Mouse (Mus musculus): ENCODE results near the gene Slc39a7. TPM values are rescaled to one million over a fixed set of nuclear protein-coding genes. Genes with fewer than 3 reads are reported as not detected.

Gene Slc39a7
- polyA plus RNA-seq, 1 experiment from 2014 or later = 108 TPM

DNA sequence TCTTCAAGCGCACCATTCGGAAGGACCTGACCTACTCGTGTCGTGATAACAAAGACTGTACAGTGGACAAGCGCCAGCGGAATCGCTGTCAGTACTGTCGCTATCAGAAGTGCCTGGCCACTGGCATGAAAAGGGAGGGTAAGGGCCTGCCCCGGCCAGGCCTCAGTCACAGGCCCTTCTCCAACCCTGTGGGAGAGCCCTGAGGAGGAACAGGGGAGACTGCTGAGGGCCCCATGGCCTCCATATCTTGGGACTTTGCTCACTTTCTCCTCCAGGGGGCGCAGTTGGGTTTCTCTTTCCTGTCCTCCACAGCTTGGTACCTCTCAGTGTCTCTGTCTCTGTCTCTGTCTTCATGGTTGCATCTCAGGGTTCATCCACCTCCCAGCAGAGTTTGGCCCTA is 2.6 kb upstream of the Slc39a7 start:
- no peak for ATAC-seq (replicated peaks; ENCODE audit: extremely low read depth, insufficient read depth, low FRiP score)
- Histone ChIP-seq H3K27ac (ENCODE audit: low read length) (no peak overlapping the region), H3K4me3 (ENCODE audit: low read length) (no peak overlapping the region), H3K27me3 (ENCODE audit: control insufficient read depth, insufficient read depth, low read length) (0 out of 2 replicates have a peak, but pooled peaks cover 5% of the 10 kb centered on the region), H3K36me3 (ENCODE audit: control insufficient read depth, insufficient read depth) (peaks cover 28% of the 10 kb centered on the region), H3K4me1 (ENCODE audit: control insufficient read depth, insufficient read depth, low read length) (peaks cover 36% of the 10 kb centered on the region), H3K9ac (ENCODE audit: low read length) (no peak overlapping the region), H3K4me2 (ENCODE audit: low read depth, low read length) (no peak overlapping the region), H3K9me3 (replicated peaks; ENCODE audit: control insufficient read depth, low read length) (no peaks in the 10 kb centered on the region)
- 49% methylated on average over 10 of the region's 10 CpGs for WGBS

DNA sequence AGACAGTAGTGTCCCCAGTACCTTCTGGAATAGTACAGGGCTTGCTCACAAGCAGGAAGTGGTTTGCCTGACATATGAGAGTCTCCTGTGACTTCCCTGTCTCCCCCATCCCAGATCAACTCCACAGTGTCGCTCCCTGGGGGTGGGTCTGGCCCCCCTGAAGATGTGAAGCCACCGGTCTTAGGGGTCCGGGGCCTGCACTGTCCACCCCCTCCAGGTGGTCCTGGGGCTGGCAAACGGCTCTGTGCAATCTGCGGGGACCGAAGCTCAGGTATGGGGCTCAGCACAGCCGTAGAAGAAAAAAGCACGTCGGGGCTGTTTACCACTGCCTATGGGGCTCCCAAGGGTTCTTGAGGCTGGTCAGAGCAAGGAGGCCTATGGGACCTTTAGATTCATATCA is 2.0 kb upstream of the Slc39a7 start:
- H3K27ac ChIP-seq (ENCODE audit: low read length) = no peak overlapping the region; the same call in 1 of the 2 replicates
- WGBS = 89% methylated on average over 9 of the region's 9 CpGs
- no peak for ATAC-seq (replicated peaks; ENCODE audit: extremely low read depth, insufficient read depth, low FRiP score)
- H3K4me3 ChIP-seq (ENCODE audit: low read length) = no peak overlapping the region
- peaks cover 34% of the 10 kb centered on the region for H3K4me1 ChIP-seq (ENCODE audit: control insufficient read depth, insufficient read depth, low read length)
- peak overlapping the region; percentile 92; the same call in 1 of the 2 replicates for H3K9ac ChIP-seq (ENCODE audit: low read length)
- peaks cover 34% of the 10 kb centered on the region for H3K36me3 ChIP-seq (ENCODE audit: control insufficient read depth, insufficient read depth)
- H3K4me2 ChIP-seq (ENCODE audit: low read depth, low read length) = peak overlapping the region; percentile 74
- 0 out of 2 replicates have a peak, but pooled peaks cover 2% of the 10 kb centered on the region for H3K27me3 ChIP-seq (ENCODE audit: control insufficient read depth, insufficient read depth, low read length)
- no peaks in the 10 kb centered on the region for H3K9me3 ChIP-seq (replicated peaks; ENCODE audit: control insufficient read depth, low read length)

DNA sequence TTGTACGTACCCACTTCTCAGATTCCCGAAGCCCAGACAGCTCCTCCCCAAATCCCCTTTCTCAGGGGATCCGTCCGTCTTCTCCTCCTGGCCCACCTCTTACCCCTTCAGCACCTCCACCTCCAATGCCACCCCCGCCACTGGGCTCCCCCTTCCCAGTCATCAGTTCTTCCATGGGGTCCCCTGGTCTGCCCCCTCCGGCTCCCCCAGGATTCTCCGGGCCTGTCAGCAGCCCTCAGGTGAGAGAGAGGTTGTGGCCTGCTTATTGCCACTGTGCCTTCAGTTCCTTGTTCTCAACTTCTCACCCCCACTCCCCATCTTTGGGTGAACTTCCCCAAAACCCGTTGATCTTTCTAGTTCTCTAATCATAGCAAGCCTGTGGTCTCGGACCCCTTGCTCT is 1.3 kb upstream of the Slc39a7 start:
- H3K4me1 ChIP-seq (ENCODE audit: control insufficient read depth, insufficient read depth, low read length) = peaks cover 37% of the 10 kb centered on the region

DNA sequence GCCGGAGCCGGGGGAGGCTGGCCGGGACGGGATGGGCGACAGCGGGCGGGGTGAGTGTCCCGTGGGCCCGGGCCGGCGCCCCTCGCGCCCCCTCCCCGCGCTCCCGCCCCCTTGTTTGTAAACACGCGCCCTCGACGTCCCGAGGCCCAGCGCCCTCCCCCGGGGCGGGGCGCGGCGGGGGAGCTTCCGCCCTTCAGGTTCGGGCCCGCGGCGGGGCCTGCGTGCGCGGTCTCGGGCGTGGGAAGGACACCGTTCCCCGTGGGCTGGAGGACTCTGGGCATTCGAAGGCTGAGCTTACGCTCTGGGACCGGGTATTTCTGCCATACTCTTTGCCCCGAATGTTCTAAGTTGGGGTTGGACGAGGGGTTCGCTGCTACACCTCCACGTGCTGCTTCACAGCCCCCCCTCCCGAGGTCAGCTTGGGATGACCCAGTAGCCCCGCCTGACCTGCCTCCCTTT is 721 bp upstream of the Slc39a7 start:
- ATAC-seq (replicated peaks; ENCODE audit: extremely low read depth, insufficient read depth, low FRiP score) = peak; percentile 19; the same call in 1 of the 2 replicates
- peaks cover 39% of the 10 kb centered on the region for H3K4me1 ChIP-seq (ENCODE audit: control insufficient read depth, insufficient read depth, low read length)
- H3K27me3 ChIP-seq (ENCODE audit: control insufficient read depth, insufficient read depth, low read length) = no peaks in the 10 kb centered on the region
- H3K4me2 ChIP-seq (ENCODE audit: low read depth, low read length) = peak overlapping the region; percentile 74
- peak overlapping the region; percentile 96 for H3K27ac ChIP-seq (ENCODE audit: low read length)
- peak overlapping the region; percentile 95 for H3K4me3 ChIP-seq (ENCODE audit: low read length)
- H3K9ac ChIP-seq (ENCODE audit: low read length) = peak overlapping the region; percentile 92
- under 1% methylated on average over 45 of the region's 48 CpGs for WGBS
- no peaks in the 10 kb centered on the region for H3K9me3 ChIP-seq (replicated peaks; ENCODE audit: control insufficient read depth, low read length)
- H3K36me3 ChIP-seq (ENCODE audit: control insufficient read depth, insufficient read depth) = peaks cover 30% of the 10 kb centered on the region

More for the DNA sequence above, 1.3 kb upstream of the Slc39a7 start:
- Histone ChIP-seq H3K9me3 (replicated peaks; ENCODE audit: control insufficient read depth, low read length) (no peaks in the 10 kb centered on the region), H3K9ac (ENCODE audit: low read length) (peak overlapping the region; percentile 92), H3K36me3 (ENCODE audit: control insufficient read depth, insufficient read depth) (peaks cover 34% of the 10 kb centered on the region), H3K27me3 (ENCODE audit: control insufficient read depth, insufficient read depth, low read length) (no peaks in the 10 kb centered on the region), H3K4me2 (ENCODE audit: low read depth, low read length) (peak overlapping the region; percentile 74), H3K4me3 (ENCODE audit: low read length) (peak overlapping the region; percentile 95), H3K27ac (ENCODE audit: low read length) (no peak overlapping the region)
- no peak for ATAC-seq (replicated peaks; ENCODE audit: extremely low read depth, insufficient read depth, low FRiP score)
- 59% methylated on average over 9 of the region's 9 CpGs for WGBS

- H3K9me3 ChIP-seq (replicated peaks; ENCODE audit: control insufficient read depth, low read length) = no peaks in the 10 kb centered on the region
- peaks cover 48% of the 10 kb centered on the region for H3K4me1 ChIP-seq (ENCODE audit: control insufficient read depth, insufficient read depth, low read length)
- no peaks in the 10 kb centered on the region for H3K27me3 ChIP-seq (ENCODE audit: control insufficient read depth, insufficient read depth, low read length)
- H3K9ac ChIP-seq (ENCODE audit: low read length) = peak overlapping the region; percentile 95
- peak overlapping the region; percentile 89 for H3K27ac ChIP-seq (ENCODE audit: low read length)
- ATAC-seq (replicated peaks; ENCODE audit: extremely low read depth, insufficient read depth, low FRiP score) = 0 out of 2 replicates have a peak, but pooled peaks have one; percentile 0
- 4% methylated on average over 20 of the region's 20 CpGs for whole genome bisulfite sequencing
- peaks cover 20% of the 10 kb centered on the region for H3K36me3 ChIP-seq (ENCODE audit: control insufficient read depth, insufficient read depth)
- H3K4me2 ChIP-seq (ENCODE audit: low read depth, low read length) = peak overlapping the region; percentile 97
- peak overlapping the region; percentile 95 for H3K4me3 ChIP-seq (ENCODE audit: low read length)
These were observed 588 bp downstream of the Slc39a7 start for GRCm38 (mm10) chr17:34030861-34031326.

- Histone ChIP-seq H3K27ac (ENCODE audit: low read length) (0 out of 2 replicates have a peak overlapping the region, but pooled peaks have one; percentile 7), H3K27me3 (ENCODE audit: control insufficient read depth, insufficient read depth, low read length) (no peaks in the 10 kb centered on the region), H3K4me1 (ENCODE audit: control insufficient read depth, insufficient read depth, low read length) (peaks cover 57% of the 10 kb centered on the region), H3K9me3 (replicated peaks; ENCODE audit: control insufficient read depth, low read length) (no peaks in the 10 kb centered on the region), H3K4me2 (ENCODE audit: low read depth, low read length) (peak overlapping the region; percentile 97), H3K4me3 (ENCODE audit: low read length) (peak overlapping the region; percentile 95), H3K9ac (ENCODE audit: low read length) (peak overlapping the region; percentile 95), H3K36me3 (ENCODE audit: control insufficient read depth, insufficient read depth) (peaks cover 19% of the 10 kb centered on the region)
- ATAC-seq (replicated peaks; ENCODE audit: extremely low read depth, insufficient read depth, low FRiP score) = no peak
- WGBS = 68% methylated on average over 21 of the region's 21 CpGs
These were observed 1.4 kb downstream of the Slc39a7 start for GRCm38 (mm10) chr17:34029890-34030595.

DNA sequence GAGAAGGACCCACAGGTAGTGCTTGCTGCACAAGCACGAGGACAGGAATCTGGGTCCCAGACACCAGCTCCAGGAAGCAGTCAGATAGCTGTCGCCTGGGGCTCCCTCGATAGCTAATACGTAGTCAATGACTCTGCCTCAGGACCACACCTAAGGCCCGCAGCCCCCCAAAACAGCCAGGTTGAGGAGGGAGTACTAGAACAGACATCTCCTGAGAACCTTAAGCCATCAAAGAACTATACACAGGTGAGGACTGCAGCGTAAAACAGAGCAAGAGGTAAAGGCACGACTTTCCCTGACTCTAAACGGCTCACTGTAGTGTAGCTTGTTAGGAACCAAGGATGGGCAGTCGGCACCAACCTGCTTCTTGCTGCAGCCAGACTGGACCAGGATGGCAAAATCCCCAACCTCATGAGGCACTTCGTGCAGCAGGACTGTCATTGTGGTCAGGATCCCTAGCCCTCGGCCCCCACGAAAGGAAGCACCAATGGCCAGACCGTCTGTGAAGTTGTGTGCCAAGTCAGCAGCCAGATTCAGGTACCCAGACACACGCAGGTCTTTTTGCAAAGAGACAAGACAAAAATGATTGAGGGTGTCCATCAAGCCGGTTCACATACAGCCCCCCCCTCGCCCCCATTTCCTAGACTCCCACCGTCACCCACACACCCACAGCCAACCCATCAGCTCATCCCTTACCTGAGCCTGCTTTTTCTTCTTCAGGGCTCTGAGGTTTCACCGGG is 2.2 kb downstream of the Slc39a7 start:
- no peak overlapping the region for H3K27ac ChIP-seq (ENCODE audit: low read length)
- peaks cover 57% of the 10 kb centered on the region for H3K4me1 ChIP-seq (ENCODE audit: control insufficient read depth, insufficient read depth, low read length)
- no peak overlapping the region; the same call in 1 of the 2 replicates for H3K9ac ChIP-seq (ENCODE audit: low read length)
- H3K4me3 ChIP-seq (ENCODE audit: low read length) = no peak overlapping the region; the same call in 1 of the 2 replicates
- no peak for ATAC-seq (replicated peaks; ENCODE audit: extremely low read depth, insufficient read depth, low FRiP score)
- peak overlapping the region; percentile 97 for H3K4me2 ChIP-seq (ENCODE audit: low read depth, low read length)
- H3K9me3 ChIP-seq (replicated peaks; ENCODE audit: control insufficient read depth, low read length) = no peaks in the 10 kb centered on the region
- H3K27me3 ChIP-seq (ENCODE audit: control insufficient read depth, insufficient read depth, low read length) = no peaks in the 10 kb centered on the region
- peaks cover 19% of the 10 kb centered on the region for H3K36me3 ChIP-seq (ENCODE audit: control insufficient read depth, insufficient read depth)
- WGBS = 85% methylated on average over 18 of the region's 18 CpGs

DNA sequence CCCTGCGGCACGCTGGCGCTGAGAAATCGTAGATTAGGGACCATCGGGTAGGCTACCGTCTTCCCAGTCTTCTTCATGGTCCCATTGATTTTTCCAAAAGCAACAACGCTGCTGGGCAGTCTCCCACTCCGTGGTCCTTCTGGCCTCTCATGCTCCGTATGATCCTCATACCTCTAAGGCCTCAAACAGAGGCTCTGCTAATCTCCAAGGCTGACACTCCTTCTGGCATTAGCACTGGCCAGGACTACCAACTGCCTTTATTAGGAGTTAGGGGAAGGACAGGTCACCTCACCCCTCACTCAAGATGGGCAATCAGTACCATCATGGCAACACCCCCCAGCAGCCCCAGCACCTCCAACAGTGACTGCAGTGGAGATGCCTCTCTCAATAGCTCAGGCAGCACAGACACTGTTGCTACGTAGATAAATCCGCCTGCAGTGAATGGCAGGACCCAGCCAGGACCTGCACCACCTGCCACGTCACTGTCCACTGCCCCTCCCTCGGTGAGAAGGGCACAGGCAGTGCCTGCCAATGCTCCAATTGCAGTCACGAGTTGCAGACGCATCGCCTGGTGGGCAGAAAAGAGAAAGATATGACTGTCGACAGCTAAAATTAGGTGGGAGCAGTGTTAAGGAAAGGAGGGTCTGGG is 2.9 kb downstream of the Slc39a7 start:
- Histone ChIP-seq H3K9ac (ENCODE audit: low read length) (no peak overlapping the region), H3K27ac (ENCODE audit: low read length) (peak overlapping the region; percentile 44; the same call in 1 of the 2 replicates), H3K4me1 (ENCODE audit: control insufficient read depth, insufficient read depth, low read length) (peaks cover 58% of the 10 kb centered on the region), H3K4me2 (ENCODE audit: low read depth, low read length) (peak overlapping the region; percentile 96; the same call in 1 of the 2 replicates), H3K4me3 (ENCODE audit: low read length) (no peak overlapping the region), H3K36me3 (ENCODE audit: control insufficient read depth, insufficient read depth) (peaks cover 19% of the 10 kb centered on the region), H3K9me3 (replicated peaks; ENCODE audit: control insufficient read depth, low read length) (no peaks in the 10 kb centered on the region), H3K27me3 (ENCODE audit: control insufficient read depth, insufficient read depth, low read length) (no peaks in the 10 kb centered on the region)
- no peak for ATAC-seq (replicated peaks; ENCODE audit: extremely low read depth, insufficient read depth, low FRiP score)
- 71% methylated on average over 17 of the region's 17 CpGs for WGBS
